ENCODE assay signal across 26 mouse cellular contexts in genomic region chr11:103915686-103916085, GRCm38 (mm10). TPM values are rescaled to one million over a fixed set of nuclear protein-coding genes. Genes with fewer than 3 reads are reported as not detected.
A peak's percentile ranks its signal among the peaks of the same experiment; 100 is the strongest.
DNase-seq lines count a peak whose midpoint lies in the region; ATAC-seq and TF ChIP-seq lines count a peak whose summit lies in the region.
"Had no signal": no experiment of that assay in that cellular context is flagged by ENCODE, and none has a peak within 500 bp of the region (broad histone marks: within the 10 kb centered on the region; RNA-seq: fewer than 3 reads in every experiment).

No protein-coding gene starts in this region.

- ATAC-seq in lung, postnatal 0 days, result no peak
- ATAC-seq: forebrain, embryonic 15.5 days had no signal

- no peak overlapping the region for H3K4me3 ChIP-seq in liver, adult 2 months (ENCODE audit: insufficient read depth, low read depth, low read length)
- no peak overlapping the region for H3K4me3 ChIP-seq in lung, postnatal 0 days (ENCODE audit: low read depth, low read length)
- H3K4me3 ChIP-seq: embryonic facial prominence, embryonic 10.5 days; embryonic facial prominence, embryonic 13.5 days; erythroblast, embryonic 14.5 days; forebrain, embryonic 12.5 days; forebrain, embryonic 15.5 days; heart, adult 2 months; heart, embryonic 10.5 days; hindbrain, embryonic 12.5 days; hindbrain, embryonic 15.5 days had no signal

- H3K27ac ChIP-seq in liver, adult 2 months (replicated peaks; ENCODE audit: insufficient read depth, low read depth, low read length), result no peak overlapping the region
- H3K27ac ChIP-seq in lung, postnatal 0 days (ENCODE audit: low read length), result no peak overlapping the region
- H3K27ac ChIP-seq: embryonic facial prominence, embryonic 10.5 days; embryonic facial prominence, embryonic 13.5 days; forebrain, embryonic 12.5 days; forebrain, embryonic 15.5 days; heart, adult 2 months; heart, embryonic 10.5 days; hindbrain, embryonic 12.5 days; hindbrain, embryonic 15.5 days had no signal

- peak; percentile 90 for DNase-seq in liver, adult 2 months (ENCODE audit: extremely low read depth, low read depth, low spot score)
- DNase-seq in liver, result no peak
- DNase-seq in lung, postnatal 0 days (ENCODE audit: low spot score), result peak; percentile 19
- no peak for DNase-seq in lung, postnatal 36 days
- peak; percentile 15 for DNase-seq in NIH3T3 (ENCODE audit: low read depth)
- DNase-seq in left cerebral cortex, postnatal 4 days, result no peak
- DNase-seq: adrenal gland, adult 8-10 months; adrenal gland, postnatal 25 days; B cell, adult 2 months; cerebellum, adult 11-12 months; cerebellum, adult 8-10 months; cerebellum, postnatal 10 days; cerebellum, postnatal 36 days; embryo, embryonic 11 days; gastrocnemius, postnatal 25 days; heart, adult 2 months had no signal

- no peak for TF ChIP-seq EP300 in lung, postnatal 0 days (IDR thresholded peaks at IDR 0.05)

- H3K9me3 ChIP-seq in lung, postnatal 0 days (ENCODE audit: low read length), result no peaks in the 10 kb centered on the region
- H3K9me3 ChIP-seq: embryonic facial prominence, embryonic 10.5 days; embryonic facial prominence, embryonic 13.5 days; forebrain, embryonic 12.5 days; forebrain, embryonic 15.5 days; G1E; heart, embryonic 10.5 days; hindbrain, embryonic 12.5 days; hindbrain, embryonic 15.5 days had no signal

- no peak overlapping the region for H3K4me2 ChIP-seq in lung, postnatal 0 days (replicated peaks; ENCODE audit: low read depth, low read length)
- H3K4me2 ChIP-seq: embryonic facial prominence, embryonic 13.5 days; forebrain, embryonic 12.5 days; forebrain, embryonic 15.5 days; hindbrain, embryonic 12.5 days; hindbrain, embryonic 15.5 days had no signal

- no peaks in the 10 kb centered on the region for H3K4me1 ChIP-seq in liver, adult 2 months (ENCODE audit: control insufficient read depth, insufficient read depth, low read length)
- no peaks in the 10 kb centered on the region for H3K4me1 ChIP-seq in lung, postnatal 0 days (ENCODE audit: insufficient read depth, low read depth, low read length)
- H3K4me1 ChIP-seq: embryonic facial prominence, embryonic 10.5 days; embryonic facial prominence, embryonic 13.5 days; forebrain, embryonic 12.5 days; forebrain, embryonic 15.5 days; heart, embryonic 10.5 days; hindbrain, embryonic 12.5 days; hindbrain, embryonic 15.5 days had no signal

- TF ChIP-seq POLR2A in liver, adult 2 months (IDR thresholded peaks at IDR 0.05; ENCODE audit: extremely low read depth, insufficient read depth, low read length), result no peak

- H3K9ac ChIP-seq in liver, adult 2 months (ENCODE audit: low read depth, low read length), result no peak overlapping the region
- H3K9ac ChIP-seq in lung, postnatal 0 days (replicated peaks; ENCODE audit: low read depth), result no peak overlapping the region
- H3K9ac ChIP-seq: embryonic facial prominence, embryonic 13.5 days; forebrain, embryonic 12.5 days; forebrain, embryonic 15.5 days; hindbrain, embryonic 12.5 days; hindbrain, embryonic 15.5 days had no signal

- no peaks in the 10 kb centered on the region for H3K79me2 ChIP-seq in liver, adult 2 months (ENCODE audit: control insufficient read depth, insufficient read depth, low read length)

- TF ChIP-seq CTCF in liver, adult 2 months (IDR thresholded peaks at IDR 0.05; ENCODE audit: low read depth, low read length), result no peak
- TF ChIP-seq CTCF in lung, postnatal 0 days (IDR thresholded peaks at IDR 0.05), result no peak

- 28% methylated on average over 9 of the region's 9 CpGs for WGBS in liver, adult 2 months
- WGBS in lung, postnatal 0 days, result 68% methylated on average over 9 of the region's 9 CpGs

- H3K27me3 ChIP-seq in liver, adult 2 months (ENCODE audit: control insufficient read depth, insufficient read depth, low read length), result no peaks in the 10 kb centered on the region
- no peaks in the 10 kb centered on the region for H3K27me3 ChIP-seq in lung, postnatal 0 days (replicated peaks; ENCODE audit: insufficient read depth, low read length)
- H3K27me3 ChIP-seq: CH12.LX; embryonic facial prominence, embryonic 13.5 days; forebrain, embryonic 15.5 days; hindbrain, embryonic 12.5 days; hindbrain, embryonic 15.5 days had no signal

- H3K36me3 ChIP-seq in liver, adult 2 months (ENCODE audit: control insufficient read depth, insufficient read depth, low read length), result peaks cover 9% of the 10 kb centered on the region; the same call in 1 of the 2 replicates
- H3K36me3 ChIP-seq in lung, postnatal 0 days (ENCODE audit: insufficient read depth, low read length), result peaks cover 4% of the 10 kb centered on the region; the same call in 1 of the 2 replicates

- intact Hi-C loops in left cerebral cortex, postnatal 4 days (cut with DNase I), result no loop called here

RNA-seq across cellular contexts. Expression of gene Nsf, which starts 38.2 kb away (rescaled TPM):
- 10.2 and 11.9 TPM in 2 replicates for total RNA-seq in liver, adult 2 months (2014; rRNA removed)
- polyA plus RNA-seq in liver, adult 2 months (2012; rRNA removed), result 9.8 and 14.0 TPM in 2 replicates
- 44.7 and 47.3 TPM in 2 replicates for polyA plus RNA-seq in lung, postnatal 0 days (2015; fragmentation: Nextera tagmentation; extraction: Ambion mirVana)
- 100 to 1,000 TPM; 241 to 292 TPM for total RNA-seq in left cerebral cortex, postnatal 4 days (2021)

RNA-seq across cellular contexts. Expression of gene Arf2, which starts 50.9 kb away (rescaled TPM):
- 6.6 and 7.8 TPM in 2 replicates for total RNA-seq in liver, adult 2 months (2014; rRNA removed)
- 3.8 and 4.3 TPM in 2 replicates for polyA plus RNA-seq in liver, adult 2 months (2012; rRNA removed)
- polyA plus RNA-seq in lung, postnatal 0 days (2015; fragmentation: Nextera tagmentation; extraction: Ambion mirVana), result 95.8 and 107 TPM in 2 replicates
- 100 to 1,000 TPM; 138 to 141 TPM for total RNA-seq in left cerebral cortex, postnatal 4 days (2021)

Comparison
In these comparisons a context has a peak if more than half of its experiments do, and no peak if none do; other contexts are left out.
1. DNase-seq: peak in liver, adult 2 months (single experiment), lung, postnatal 0 days (single experiment) and NIH3T3 (single experiment); none in liver (single experiment), lung, postnatal 36 days (single experiment) and left cerebral cortex, postnatal 4 days (single experiment).
2. RNA of gene Nsf, which starts 38.2 kb away (total RNA-seq): 241 to 292 TPM in left cerebral cortex, postnatal 4 days; 10.2 to 11.9 TPM in liver, adult 2 months; every median in the first group is over 10 times any median in the second.
3. RNA of gene Arf2, which starts 50.9 kb away (total RNA-seq): 138 to 141 TPM in left cerebral cortex, postnatal 4 days; 6.6 to 7.8 TPM in liver, adult 2 months; every median in the first group is over 10 times any median in the second.